Mouse (Mus musculus) large intestine, adult 2 months (tissue): ENCODE data around the gene Apobec1. TPM values are rescaled to one million over a fixed set of nuclear protein-coding genes. Genes with fewer than 3 reads are reported as not detected.
"Not testable (repeated sequence)": the region's sequence is repeated elsewhere in the genome, so short reads cannot be mapped to it uniquely, and the experiment has no call there.

Experiments used
- DNase-seq: peaks from one replicate; pipeline ENCODE4 v3.0.0-alpha.2; 2012; ENCODE audit warnings: low read depth, low spot score
- WGBS: fragments of 180-500 bp; shearing (Covaris S2); methylation state at CpG from one replicate; pipeline ENCODE4 v1.1.7; 2018; 5-methylcytosine and 5-hydroxymethylcytosine counted together
- polyA plus RNA-seq: library from polyadenylated mRNA; depleted of rRNA; stranded (reverse); fragments of >200 nt; gene quantifications from 2 replicates; pipeline ENCODE4 v1.2.3, GENCODE M21; 2012

Apobec1 gene
- polyA plus RNA-seq, 1 experiment: 14.3 TPM

DNA sequence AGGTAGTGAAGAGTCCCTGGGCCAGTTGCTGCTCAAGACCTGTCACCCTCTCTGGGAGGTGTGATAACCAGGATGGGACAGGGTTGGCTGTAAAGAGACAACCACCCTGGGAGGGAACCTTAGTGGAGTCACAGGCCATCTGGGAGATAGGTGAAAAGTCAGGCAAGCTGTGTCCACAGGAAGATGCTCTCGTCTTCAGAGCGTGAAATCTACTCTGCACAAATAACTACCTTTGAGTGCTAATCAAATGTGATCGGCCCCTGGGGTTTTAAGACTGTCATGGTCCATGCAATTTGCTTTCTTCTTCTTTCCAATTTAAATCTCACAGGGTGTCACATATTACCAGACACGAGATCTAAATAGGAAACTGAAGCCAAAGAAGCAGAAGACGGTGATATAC lies 33.1 kb downstream of the Apobec1 start:
- no peak for DNase-seq
- 81% methylated on average over 5 of the region's 5 CpGs for WGBS

DNA sequence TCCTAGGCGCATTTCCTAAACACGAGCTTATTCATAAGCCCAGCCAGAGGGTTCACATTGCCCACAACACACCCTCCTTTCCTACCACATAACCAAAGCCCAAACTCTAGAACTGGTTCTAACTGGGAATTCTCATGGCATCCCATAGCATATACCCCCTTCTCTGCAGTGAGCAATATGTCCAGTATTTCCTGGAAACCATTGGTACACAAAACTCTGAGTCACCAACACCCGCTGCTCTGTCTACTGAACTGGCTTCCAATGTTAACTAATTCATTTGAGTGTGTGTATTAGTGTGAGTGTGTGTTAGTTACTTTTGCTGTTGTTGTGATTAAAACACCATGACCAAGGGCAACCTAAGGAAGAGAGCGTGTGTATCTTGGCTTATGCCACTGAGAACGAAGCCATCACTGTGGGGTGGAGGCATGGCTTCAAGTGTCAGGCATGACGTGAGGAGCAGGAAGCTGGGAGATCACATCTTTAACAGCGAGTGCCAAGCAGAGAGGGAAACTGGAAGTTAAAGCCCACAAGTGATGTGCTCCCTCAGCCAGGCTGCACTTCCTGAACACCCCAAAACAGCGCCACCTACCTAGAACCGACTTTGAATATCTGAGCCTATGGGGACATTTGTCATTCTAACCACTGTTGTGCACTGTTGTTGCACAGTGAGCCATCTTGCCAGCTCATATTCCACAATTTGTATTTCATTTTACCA lies 37.0 kb downstream of the Apobec1 start:
- no peak for DNase-seq
- WGBS: 84% methylated on average over 9 of the region's 9 CpGs

DNA sequence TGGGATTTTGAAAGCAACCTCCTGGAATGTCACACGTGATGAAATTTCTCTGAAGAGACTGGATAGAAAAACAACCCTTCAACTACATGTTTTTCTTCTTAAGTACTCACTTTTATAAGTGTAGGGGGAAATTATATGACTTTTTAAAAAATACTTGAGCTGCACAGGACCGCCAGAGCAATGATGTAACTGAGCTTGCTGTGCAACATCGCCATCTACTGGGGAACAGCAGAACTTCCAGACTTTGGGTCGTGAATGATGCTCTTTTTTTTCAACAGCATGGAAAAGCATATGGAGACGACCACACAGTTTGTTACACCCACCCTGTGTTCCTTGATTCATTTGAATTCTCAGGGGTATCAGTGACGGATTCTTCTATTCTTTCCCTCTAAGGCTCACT lies 39.8 kb downstream of the Apobec1 start:
- WGBS: 3% methylated on average over 6 of the region's 6 CpGs
- no peak for DNase-seq

DNA sequence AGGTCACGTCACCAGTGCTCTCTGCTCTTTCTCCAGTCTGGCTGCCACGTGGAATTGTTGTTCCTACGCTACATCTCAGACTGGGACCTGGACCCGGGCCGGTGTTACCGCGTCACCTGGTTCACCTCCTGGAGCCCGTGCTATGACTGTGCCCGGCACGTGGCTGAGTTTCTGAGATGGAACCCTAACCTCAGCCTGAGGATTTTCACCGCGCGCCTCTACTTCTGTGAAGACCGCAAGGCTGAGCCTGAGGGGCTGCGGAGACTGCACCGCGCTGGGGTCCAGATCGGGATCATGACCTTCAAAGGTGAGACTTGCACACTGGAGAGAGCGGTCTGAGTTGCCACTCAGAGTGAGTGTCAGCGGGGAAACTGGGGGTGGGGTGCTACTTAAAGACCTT lies 41.2 kb downstream of the Apobec1 start:
- no peak for DNase-seq
- WGBS: 82% methylated on average over 20 of the region's 20 CpGs

DNA sequence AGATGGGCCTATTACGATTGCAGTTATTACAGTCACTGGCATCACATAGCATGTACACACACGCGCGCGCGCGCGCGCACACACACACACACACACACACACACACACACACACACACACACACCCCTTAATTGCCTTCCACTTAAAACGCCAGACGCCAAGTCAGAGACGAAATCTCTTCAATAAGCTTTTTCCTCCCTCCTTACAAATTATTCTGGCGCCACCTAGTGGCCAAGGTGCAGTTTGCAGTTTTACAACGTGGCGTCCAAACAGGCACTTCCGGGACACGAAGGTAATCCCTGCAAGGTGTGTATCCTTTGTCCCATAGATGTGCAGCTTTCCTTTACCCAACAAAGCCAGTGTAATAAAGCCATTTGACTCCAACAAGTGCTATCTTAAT lies 41.8 kb downstream of the Apobec1 start:
- 6% methylated on average over 17 of the region's 17 CpGs for WGBS
- DNase-seq: peak; percentile 86

DNA sequence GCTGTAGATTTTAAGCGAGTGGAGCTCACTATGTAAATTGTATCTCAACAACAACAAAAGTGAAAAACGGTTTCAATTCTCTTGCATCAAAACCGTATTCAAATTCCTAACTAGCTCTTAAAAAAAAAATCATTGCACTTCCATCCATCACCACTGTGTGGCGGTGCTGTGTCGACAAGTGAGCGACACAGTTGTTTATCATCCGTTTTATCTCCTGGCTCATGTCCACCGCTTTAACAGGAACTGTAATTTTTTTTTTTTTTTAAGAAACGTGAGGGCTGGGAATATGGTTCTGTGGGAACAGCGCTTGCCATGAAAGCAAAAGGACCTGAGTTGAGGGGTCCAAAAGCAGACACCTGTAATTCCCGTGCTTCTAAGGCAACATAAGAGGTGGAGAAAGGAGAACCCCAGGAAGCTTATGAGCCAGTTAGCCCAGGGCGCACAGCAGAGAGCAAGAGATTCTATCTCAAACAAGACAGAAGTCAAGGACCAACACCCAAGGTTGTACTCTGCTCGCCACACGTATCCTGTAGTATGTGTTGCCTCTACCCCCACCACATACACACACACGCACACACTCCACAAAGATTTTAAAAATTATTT lies 45.2 kb downstream of the Apobec1 start:
- WGBS: 16% methylated on average over 15 of the region's 15 CpGs

DNA sequence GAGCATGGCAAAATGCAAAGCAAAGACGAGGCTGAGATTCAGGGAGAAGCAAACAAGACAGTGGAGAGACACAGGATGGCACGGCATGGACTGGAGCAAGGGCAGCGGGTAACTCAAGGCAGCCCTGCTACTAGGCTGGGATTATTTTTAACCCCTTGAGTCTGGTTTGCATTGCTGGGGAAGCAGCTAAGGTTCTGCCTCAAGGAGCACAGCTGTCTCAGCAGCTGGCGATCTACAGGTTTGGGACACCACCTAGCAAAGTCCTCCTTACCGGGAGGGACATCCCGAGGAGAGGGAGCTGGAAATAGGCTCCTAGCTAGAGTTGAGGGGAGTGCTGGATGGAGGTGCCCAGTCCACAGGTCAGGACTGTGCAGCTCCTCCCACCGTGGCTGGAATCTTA lies 47.0 kb downstream of the Apobec1 start:
- WGBS: 22% methylated on average over 7 of the region's 7 CpGs
- DNase-seq: no peak

More for the DNA sequence above, 45.2 kb downstream of the Apobec1 start:
- no peak for DNase-seq

DNA sequence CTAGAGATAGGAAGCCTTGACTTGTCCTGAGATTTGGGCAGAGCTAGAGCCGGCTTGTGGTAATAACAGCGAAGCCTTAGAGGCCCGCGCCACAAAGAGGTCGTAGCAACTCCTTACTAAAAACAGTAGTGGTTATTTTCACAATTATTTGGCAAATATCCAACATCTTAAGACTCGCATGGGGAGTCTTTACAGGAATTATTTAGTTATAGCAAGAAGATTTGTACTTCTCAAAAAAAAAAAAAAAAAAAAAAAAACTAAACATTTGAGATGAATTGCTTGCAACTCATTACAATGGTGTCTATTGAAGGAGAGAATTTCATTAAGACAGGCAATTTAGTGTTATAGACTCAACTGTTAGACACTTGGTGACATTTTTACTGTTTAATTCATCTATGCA lies 48.1 kb downstream of the Apobec1 start:
- 71% methylated on average over 6 of the region's 6 CpGs for WGBS
- DNase-seq: no peak

DNA sequence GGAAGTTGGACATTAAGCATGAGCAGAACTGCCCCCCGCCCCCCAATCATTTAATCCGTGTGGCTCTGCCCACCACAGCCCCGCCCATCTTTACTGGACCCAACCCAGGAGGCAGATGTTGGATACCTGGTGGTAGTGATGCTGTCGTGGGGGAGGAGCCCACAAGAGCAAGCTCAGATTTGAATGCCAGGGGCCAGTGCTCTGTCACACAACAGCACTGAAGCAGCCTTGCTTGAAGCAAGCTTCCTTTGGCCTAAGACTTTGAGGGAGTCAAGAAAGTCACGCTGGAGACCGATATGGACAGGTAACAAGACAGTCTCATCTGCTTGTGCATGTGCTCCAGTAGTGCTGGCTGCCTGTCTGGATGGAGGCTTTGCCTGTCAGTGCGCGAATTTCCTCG lies 48.6 kb downstream of the Apobec1 start, which contains the start of gene Aicda:
Gene Aicda (plus strand): TSS at position 196 of the 400 bp plus-strand sequence.
- no peak for DNase-seq
- 52% methylated on average over 9 of the region's 9 CpGs for WGBS

DNA sequence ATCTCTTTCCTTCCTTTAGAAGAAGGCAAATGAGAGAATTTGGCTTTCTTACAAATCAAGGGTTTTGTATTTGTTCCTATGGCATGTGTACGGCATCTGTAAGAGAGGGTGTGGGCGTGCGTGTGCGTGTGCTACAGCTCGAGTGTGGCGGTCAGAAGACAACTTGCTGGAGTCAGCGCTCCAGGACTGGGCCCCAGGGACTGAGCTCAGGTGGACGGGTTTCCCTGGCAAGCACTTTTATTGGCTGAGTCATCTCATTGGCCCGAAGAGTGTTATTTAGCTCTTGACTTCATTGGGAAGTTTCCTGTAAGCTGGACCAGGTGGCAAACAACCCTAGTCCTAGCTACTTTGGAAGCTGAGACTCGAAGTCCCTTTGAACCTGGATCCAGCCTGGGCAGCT lies 56.3 kb downstream of the Apobec1 start:
- 36% methylated on average over 10 of the region's 10 CpGs for whole genome bisulfite sequencing

DNA sequence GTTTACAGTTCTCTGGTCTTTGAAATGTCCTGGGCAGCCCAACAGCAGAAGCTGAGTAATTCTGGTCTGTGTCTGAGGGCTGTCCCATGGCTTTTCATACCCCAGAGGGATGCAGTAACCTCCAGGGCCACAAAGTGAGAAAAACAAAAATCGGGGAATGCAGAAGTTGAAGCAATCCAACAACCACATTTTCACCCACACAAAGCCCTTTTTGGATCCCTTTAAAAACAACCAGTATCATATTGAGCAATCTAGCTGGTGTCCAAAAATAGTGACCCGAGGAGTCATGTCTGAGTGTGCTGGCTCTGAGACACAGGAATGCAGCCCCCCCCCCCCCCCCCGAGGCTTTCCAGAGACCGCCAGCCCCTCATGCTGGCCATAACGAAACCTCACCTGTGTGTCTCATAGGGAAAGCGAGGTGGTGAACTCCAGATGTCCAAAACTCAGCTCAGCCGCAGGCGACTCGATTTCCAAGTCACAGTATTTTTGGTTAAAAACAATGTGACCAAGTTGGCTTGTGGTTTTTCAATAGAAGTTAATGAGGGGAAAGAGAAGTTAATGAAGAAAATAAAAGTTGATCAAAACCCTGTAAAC lies 56.9 kb downstream of the Apobec1 start:
- no peak for DNase-seq
- 62% methylated on average over 9 of the region's 9 CpGs for WGBS

More for the DNA sequence above, 56.3 kb downstream of the Apobec1 start:
- no peak for DNase-seq

DNA sequence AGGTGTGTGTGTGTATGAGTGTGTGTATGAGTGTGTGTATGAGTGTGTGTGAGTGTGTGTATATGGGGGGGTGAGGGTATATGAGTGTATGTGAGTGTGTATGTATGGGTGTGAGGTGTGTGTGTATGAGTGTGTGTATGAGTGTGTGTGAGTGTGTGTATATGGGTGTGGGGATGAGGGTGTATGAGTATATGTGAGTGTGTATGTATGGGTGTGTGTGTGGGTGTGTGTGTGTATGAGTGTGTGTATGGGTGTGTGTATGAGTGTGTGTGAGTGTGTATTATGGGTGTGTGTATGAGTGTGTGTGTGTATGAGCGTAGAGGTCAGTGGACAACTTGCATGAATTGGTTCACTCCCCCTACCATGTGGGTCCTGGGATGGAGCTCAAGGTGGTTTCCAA lies 57.6 kb downstream of the Apobec1 start:
- 89% methylated on average over 1 of the region's 1 CpGs for WGBS
- no peak for DNase-seq

DNA sequence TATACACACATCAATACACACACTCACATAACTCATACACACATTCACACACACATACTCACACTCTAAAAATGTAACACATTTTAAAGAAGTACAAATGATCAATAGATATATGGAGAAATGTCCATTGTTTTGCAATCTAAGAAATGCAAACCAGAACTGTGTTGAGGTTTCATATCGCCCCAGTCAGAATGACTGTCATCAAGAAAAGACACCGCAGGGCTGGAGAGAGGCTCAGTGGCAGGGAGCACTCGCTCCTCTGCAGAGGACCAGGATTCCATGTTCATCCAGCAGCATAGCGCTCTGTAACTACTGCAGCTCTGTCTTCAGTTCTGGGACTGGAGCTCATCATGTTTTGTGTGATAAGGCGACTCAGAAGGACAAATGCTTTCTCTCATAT lies 58.7 kb downstream of the Apobec1 start:
- 81% methylated on average over 5 of the region's 5 CpGs for WGBS
- DNase-seq: no peak

DNA sequence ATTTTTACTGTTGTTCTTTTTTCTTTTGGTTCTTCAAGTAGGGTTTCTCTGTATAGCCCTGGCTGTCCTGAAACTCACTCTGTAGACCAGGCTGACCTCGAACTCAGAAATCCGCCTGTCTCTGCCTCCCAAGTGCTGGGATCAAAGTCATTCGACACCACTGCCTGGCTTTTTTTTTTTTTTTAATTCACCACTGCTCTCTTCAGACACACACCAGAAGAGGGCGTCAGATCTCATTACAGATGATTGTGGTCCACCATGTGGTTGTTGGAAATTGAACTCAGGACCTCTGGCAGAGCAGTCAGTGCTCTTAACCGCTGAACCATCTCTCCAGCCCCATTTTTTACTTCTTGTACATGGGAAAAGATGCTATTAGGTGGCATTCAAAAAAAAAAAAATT lies 59.8 kb downstream of the Apobec1 start:
- WGBS: 73% methylated on average over 5 of the region's 5 CpGs
- not testable (repeated sequence) for DNase-seq

DNA sequence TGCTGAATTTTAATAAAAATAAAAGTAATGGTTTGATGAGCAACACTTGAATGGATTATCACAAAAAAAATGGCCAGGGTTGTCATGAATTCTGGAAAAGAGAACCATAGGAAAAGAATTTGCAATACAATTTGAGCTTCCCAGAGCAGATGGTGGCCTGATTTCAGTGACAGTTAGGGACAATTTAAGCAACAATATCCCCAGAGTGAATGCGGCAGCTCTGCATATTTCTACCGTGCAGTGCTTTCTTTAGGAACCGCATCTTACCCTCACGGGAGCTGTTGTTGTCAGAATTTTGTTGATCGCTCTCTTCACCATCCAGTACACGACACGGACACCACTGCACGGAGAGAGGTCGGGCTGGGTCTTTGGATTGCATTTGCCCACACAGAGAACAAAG lies 62.7 kb downstream of the Apobec1 start:
- WGBS: 86% methylated on average over 9 of the region's 9 CpGs

DNA sequence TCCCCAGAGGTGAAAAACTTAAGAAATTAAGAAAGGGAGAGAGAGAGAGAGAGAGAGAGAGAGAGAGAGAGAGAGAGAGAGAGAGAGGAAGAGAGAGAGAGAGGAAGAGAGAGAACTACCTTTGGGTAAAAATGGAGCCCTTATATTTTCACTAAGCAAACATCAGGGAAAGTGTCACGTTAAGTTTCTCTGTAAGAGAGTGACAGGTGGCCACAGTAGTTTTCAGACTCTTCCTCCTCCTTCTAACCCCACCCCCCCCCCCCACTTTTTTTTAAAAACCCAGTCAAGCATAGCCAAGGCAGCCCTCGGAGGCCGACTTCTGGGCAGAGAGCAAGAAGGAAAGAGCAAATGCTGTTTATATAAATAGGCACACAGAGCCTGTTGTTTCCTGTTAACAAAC lies 68.2 kb downstream of the Apobec1 start:
- no peak for DNase-seq
- WGBS: 29% methylated on average over 3 of the region's 3 CpGs

More for the DNA sequence above, 62.7 kb downstream of the Apobec1 start:
- no peak for DNase-seq

DNA sequence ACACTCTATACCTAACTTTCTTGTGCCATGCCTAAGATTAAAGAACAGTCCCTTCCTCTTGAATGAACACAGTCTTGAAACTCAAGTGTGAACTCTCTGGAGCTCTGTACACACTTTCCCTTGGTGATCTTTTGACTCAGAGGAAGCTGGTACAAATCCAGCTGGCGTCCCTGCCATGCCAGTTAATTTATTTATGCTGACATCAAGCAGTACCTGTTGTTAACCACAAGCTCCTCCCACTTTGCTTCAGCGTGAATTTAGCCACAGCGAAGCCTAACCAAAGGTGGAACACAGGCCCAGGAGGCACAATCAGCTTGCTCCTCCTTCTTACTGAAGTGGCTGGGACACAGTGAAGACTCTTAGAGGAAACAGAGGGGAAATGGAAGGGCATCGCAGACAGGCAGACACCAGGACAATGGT lies 69.4 kb downstream of the Apobec1 start:
- 3% methylated on average over 4 of the region's 4 CpGs for WGBS
- DNase-seq: peak; percentile 6

DNA sequence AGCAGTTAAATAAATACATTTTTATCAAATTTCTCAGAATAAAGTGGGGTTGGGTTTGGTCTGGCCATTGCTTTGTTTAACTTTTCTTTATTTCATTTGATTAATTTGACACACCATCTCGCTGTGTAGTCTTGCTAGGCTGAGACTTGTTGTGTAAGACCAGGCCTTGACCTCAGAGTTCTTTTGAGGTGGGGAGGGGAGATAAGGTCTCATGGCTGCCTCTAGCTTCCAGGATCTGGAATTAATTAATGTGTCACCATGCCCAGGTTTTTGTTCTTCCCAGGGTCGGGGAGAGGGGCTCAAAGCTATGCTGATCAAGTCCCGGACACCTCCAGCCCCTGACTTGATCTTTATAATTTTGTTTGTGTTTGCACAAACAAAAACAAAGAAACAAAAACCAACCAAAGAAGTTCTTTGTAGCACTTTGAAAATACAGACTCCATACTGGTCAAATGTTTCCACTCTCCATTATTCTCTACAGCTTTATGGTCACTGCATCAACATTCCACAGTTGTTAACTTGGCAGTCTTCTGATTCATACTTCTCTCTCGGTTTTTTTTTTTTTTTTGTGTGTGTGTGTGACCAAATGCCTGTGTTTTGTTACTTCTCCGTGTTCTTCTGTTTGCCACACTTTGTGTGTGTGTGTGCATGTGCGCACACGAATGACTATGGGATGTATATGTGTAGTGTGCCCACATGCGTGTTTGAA lies 70.6 kb downstream of the Apobec1 start:
- no peak for DNase-seq
- WGBS: 70% methylated on average over 8 of the region's 8 CpGs

DNA sequence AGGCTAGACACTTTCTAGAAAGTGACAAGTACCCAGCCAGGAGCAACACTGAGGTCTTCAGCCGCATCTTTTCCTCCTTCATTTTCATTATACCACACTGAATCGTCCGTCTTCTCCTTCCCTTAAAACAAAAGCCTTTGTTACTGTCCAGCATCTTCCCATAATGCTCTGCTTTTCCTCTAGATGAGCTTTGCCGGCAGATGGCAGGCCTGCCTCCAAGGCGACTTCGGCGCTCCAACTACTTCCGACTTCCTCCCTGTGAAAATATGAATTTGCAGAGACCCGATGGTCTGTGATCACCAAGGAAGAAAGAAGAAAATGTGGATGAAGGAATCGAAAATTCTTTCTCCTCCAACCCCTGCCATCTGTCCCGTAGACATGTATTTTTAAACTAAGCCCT lies 74.1 kb downstream of the Apobec1 start:
- WGBS: 71% methylated on average over 11 of the region's 11 CpGs
- DNase-seq: no peak
